Mouse (Mus musculus) MEL (cell line): ENCODE data around the gene Pcbp3.

ENCODE experiments used
- BHLHE40 ChIP-seq: IDR thresholded peaks from 2 replicates; pipeline ENCODE4 v1.6.1; 2012; ENCODE audit warnings: low read depth, mild to moderate bottlenecking, inconsistent platforms, low read length, improper control_type of control experiment, borderline replicate concordance
- CTCF ChIP-seq, 3 experiments: IDR thresholded peaks in 2 of 3; conservative IDR thresholded peaks in 1 of 3; 2 replicates each; pipeline ENCODE4 v1.5.1; 2011 to 2012; ENCODE audit warnings: low read length in 3 of 3, low read depth in 2 of 3, mild to moderate bottlenecking in 2 of 3, improper control_type of control experiment in 1 of 3, inconsistent platforms in 1 of 3, mixed read lengths in 1 of 3, moderate library complexity in 1 of 3; ENCODE audit not compliant: control insufficient read depth in 1 of 3, insufficient read depth in 1 of 3, poor library complexity in 1 of 3, severe bottlenecking in 1 of 3
- MYB ChIP-seq: IDR thresholded peaks from 2 replicates; pipeline ENCODE4 v1.6.1; 2011; ENCODE audit warnings: mild to moderate bottlenecking, low read depth, low read length, improper control_type of control experiment
- POLR2A ChIP-seq, 2 experiments: IDR thresholded peaks; 2 replicates each; pipeline ENCODE4 v1.6.1; 2011 to 2012; ENCODE audit warnings: low read length in 2 of 2, mild to moderate bottlenecking in 2 of 2, control low read depth in 1 of 2, improper control_type of control experiment in 1 of 2, low read depth in 1 of 2, moderate library complexity in 1 of 2; ENCODE audit not compliant: control insufficient read depth in 1 of 2, insufficient read depth in 1 of 2, poor library complexity in 1 of 2

DNA sequence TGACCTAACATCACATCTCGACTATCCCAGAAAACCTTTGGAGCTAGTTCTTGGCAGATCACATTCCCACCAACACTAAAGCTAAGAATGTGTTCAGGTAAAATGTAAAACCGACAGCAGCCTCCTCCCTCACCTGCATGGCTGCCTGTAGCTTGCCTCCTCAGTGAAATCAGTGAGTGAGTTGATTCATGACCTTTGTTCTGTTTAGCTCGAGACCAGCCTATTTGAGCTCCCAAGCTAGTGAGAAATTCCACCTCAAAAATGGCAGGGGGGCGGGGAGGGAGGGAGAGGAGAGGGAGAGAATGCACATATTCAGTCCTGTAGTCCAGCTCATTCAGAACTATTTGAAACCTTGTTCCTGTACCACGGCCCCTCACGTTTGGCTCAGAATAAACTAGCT lies 86.4 kb downstream of the Pcbp3 start:
- TF ChIP-seq POLR2A (IDR thresholded peaks at IDR 0.05; ENCODE audit: control insufficient read depth in 1 of 2, insufficient read depth in 1 of 2, low read depth in 1 of 2, low read length in 2 of 2, poor library complexity in 1 of 2) (no peak), CTCF (IDR thresholded peaks at IDR 0.05 in 2 of 3, conservative IDR thresholded peaks at IDR 0.05 in 1 of 3; ENCODE audit: control insufficient read depth in 1 of 3, insufficient read depth in 1 of 3, low read depth in 2 of 3, low read length in 3 of 3, poor library complexity in 1 of 3, severe bottlenecking in 1 of 3) (no peak), BHLHE40 (no peak), MYB (no peak)
